Mouse (Mus musculus) layer of hippocampus, postnatal 10 days (tissue): ENCODE data around the gene Slc35b1. TPM values are rescaled to one million over a fixed set of nuclear protein-coding genes. Genes with fewer than 3 reads are reported as not detected.

Experiments used
- DNase-seq, 2 experiments: peaks; one replicate each; pipeline ENCODE4 v3.0.0; 2021; ENCODE audit warnings: low spot score in 2 of 2
- total RNA-seq, 2 experiments: library from RNA; stranded (reverse); gene quantifications; 2 replicates each; pipeline ENCODE4 v1.2.3; 2021

The Slc35b1 gene
- total RNA-seq, 2 experiments from 2014 or later = 75.0 to 81.6 TPM

GRCm38 (mm10) chr11:95417341-95417740 is 32.8 kb downstream of the Slc35b1 start:
- DNase-seq = no peak

- DNase-seq = no peak
Measured at GRCm38 (mm10) chr11:95420880-95421435, 36.5 kb downstream of the Slc35b1 start.

- DNase-seq = no peak
Measured at GRCm38 (mm10) chr11:95423505-95423904, 39.0 kb downstream of the Slc35b1 start.

- DNase-seq = no peak
Measured at GRCm38 (mm10) chr11:95431344-95431743, 46.9 kb downstream of the Slc35b1 start.

- no peak for DNase-seq
Measured at GRCm38 (mm10) chr11:95432194-95432593, 47.7 kb downstream of the Slc35b1 start.

Other genes starting within 250 kb of the Slc35b1 start
- under 1 TPM in 1 of 2 experiments, not detected in 1; 0.23 TPM for gene Dlx4, start 238.4 kb upstream of the Slc35b1 start, total RNA-seq
- not detected for gene Tac4, start 123.2 kb upstream of the Slc35b1 start, total RNA-seq
- gene Kat7, start 74.4 kb upstream of the Slc35b1 start, total RNA-seq = 10 to 100 TPM; 59.2 to 63.1 TPM
- 1 to 10 TPM; 5.8 to 6.5 TPM for gene Fam117a, start 47.7 kb upstream of the Slc35b1 start, total RNA-seq
- 100 to 1,000 TPM; 132 to 137 TPM for gene Spop, start 29.4 kb downstream of the Slc35b1 start, total RNA-seq
- 10 to 100 TPM; 27.3 to 35.2 TPM for gene Nxph3, start 129.9 kb downstream of the Slc35b1 start, total RNA-seq
- gene Ngfr, start 203.0 kb downstream of the Slc35b1 start, total RNA-seq = 1 to 10 TPM; 2.4 to 3.6 TPM